Mouse (Mus musculus) bone marrow macrophage, adult 2 months (primary cell): ENCODE results near the gene Abcc6.

Experiments used
- CTCF ChIP-seq: IDR thresholded peaks from 2 replicates; pipeline ENCODE4 v1.5.1; 2012; ENCODE audit warnings: low read depth, mild to moderate bottlenecking, low read length, moderate library complexity
- POLR2A ChIP-seq: IDR thresholded peaks from 2 replicates; pipeline ENCODE4 v1.6.1; 2012; ENCODE audit warnings: mild to moderate bottlenecking, low read depth, low read length, borderline replicate concordance

GRCm38 (mm10) chr7:45935114-45935513 lies 95.0 kb downstream of the Abcc6 start:
- TF ChIP-seq CTCF (peak; percentile 73), POLR2A (no peak)
